Mouse (Mus musculus) cortical plate, adult 2 months (tissue): ENCODE data around the gene Zbtb20.

Source experiments
- CTCF ChIP-seq: fragments of 200-500 bp; IDR thresholded peaks from 2 replicates; pipeline ENCODE4 v1.5.1; 2011; ENCODE audit warnings: mild to moderate bottlenecking, control low read depth, low read length; ENCODE audit not compliant: insufficient read depth; ENCODE audit errors: extremely low read depth
- POLR2A ChIP-seq: fragments of 200-500 bp; IDR thresholded peaks from 2 replicates; pipeline ENCODE4 v1.6.1; 2011; ENCODE audit warnings: mild to moderate bottlenecking, low read length, control low read depth; ENCODE audit not compliant: insufficient read depth; ENCODE audit errors: extremely low read depth

DNA sequence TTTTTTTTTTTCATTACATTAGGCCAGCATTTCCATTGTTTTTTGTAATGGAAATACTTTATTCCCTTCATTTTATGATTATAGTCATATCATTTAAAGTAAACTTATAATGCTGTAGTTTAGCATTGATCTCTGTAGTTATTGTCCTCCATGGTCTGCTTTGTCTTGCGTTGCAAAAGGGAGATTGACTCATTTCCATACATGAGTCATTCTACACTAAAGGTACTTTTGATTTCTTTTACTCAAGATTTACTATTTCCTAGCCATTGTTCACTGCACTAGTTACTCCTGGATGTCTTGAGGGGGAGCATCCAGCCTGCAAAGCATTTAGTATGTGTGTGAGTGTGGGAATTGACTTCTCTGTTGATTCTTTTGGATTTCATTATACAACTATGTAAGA is 24.6 kb downstream of the Zbtb20 start:
- no peak for TF ChIP-seq CTCF
- TF ChIP-seq POLR2A = no peak
